Mouse (Mus musculus) cerebellum, adult 2 months (tissue): ENCODE measurements around the gene Zfp414.

Source experiments
- CTCF ChIP-seq: fragments of 200-500 bp; IDR thresholded peaks from 2 replicates; pipeline ENCODE4 v1.5.1; 2011; ENCODE audit warnings: low read depth, mild to moderate bottlenecking, control low read depth, low read length, moderate library complexity, borderline replicate concordance; ENCODE audit not compliant: insufficient read depth
- POLR2A ChIP-seq: fragments of 200-500 bp; IDR thresholded peaks from 2 replicates; pipeline ENCODE4 v1.6.1; 2011; ENCODE audit warnings: low read length, control low read depth, borderline replicate concordance; ENCODE audit not compliant: insufficient read depth

DNA sequence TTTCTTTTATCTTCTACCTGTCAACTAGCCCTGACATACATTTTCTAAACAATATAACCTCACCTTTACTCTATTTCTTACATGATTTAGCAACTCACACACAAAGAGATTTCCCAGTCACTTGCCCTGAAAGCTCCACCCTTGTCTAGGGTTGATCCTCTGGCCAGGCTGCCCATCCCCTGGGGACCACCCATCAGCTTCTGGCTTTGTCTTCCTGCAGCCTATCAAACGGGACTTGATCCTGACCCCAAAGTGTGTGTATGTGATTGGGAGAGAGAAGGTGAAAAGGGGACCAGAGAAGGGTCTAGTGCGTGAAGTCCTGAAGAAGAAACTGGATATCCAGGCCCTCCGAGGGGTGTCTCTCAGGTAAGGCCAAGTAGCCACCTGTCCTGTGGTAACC lies 28.1 kb upstream of the Zfp414 start:
- TF ChIP-seq POLR2A = no peak
- no peak for TF ChIP-seq CTCF
